Mouse (Mus musculus) brain, embryonic 14.5 days (tissue): ENCODE results near the gene Fscn3. TPM values are rescaled to one million over a fixed set of nuclear protein-coding genes. Genes with fewer than 3 reads are reported as not detected.

Experiments
- DNase-seq: peaks from one replicate; pipeline ENCODE4 v3.0.0-alpha.2; 2011; ENCODE audit warnings: low read depth
- CTCF ChIP-seq: fragments of 200-500 bp; IDR thresholded peaks from 2 replicates; pipeline ENCODE4 v1.5.1; 2012; ENCODE audit warnings: inconsistent platforms, mild to moderate bottlenecking, moderate library complexity, borderline replicate concordance; ENCODE audit not compliant: insufficient read depth, insufficient read length; ENCODE audit errors: extremely low read depth
- POLR2A ChIP-seq: fragments of 200-500 bp; IDR thresholded peaks from 2 replicates; pipeline ENCODE4 v1.6.1; 2012; ENCODE audit warnings: mild to moderate bottlenecking, inconsistent platforms, borderline replicate concordance; ENCODE audit not compliant: poor library complexity, insufficient read depth, insufficient read length, severe bottlenecking; ENCODE audit errors: extremely low read depth
- polyA plus RNA-seq: library from polyadenylated mRNA; depleted of rRNA; stranded (reverse); fragments of >200 nt; gene quantifications from 2 replicates; pipeline ENCODE4 v1.2.3, GENCODE M21; 2012

The Fscn3 gene
- polyA plus RNA-seq, 1 experiment: 0.05 TPM

DNA sequence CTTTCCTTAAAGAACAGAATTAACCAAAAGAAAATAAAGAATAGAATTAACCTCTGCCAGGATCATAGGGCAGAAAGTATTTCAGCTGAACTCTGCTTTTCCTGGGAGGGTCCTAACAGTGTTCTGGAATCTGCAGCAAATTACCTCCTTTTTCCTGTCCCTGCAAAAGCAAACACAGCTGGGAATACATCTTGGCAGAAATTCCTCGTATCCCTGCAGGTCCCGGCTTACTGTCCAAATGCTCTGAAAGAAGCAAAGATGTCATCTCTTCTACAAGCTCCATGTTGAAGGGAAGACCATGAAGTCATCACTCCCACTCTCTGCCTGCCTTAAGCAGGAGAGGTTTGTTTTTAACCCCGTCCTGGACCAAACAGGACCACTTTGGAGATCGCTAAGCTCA lies 10.6 kb upstream of the Fscn3 start:
- TF ChIP-seq CTCF (no peak), POLR2A (no peak)
- no peak for DNase-seq

GRCm38 (mm10) chr6:28418449-28418848 lies 9.1 kb upstream of the Fscn3 start:
- DNase-seq: peak; percentile 40
- TF ChIP-seq POLR2A (no peak), CTCF (no peak)

GRCm38 (mm10) chr6:28419673-28420072 lies 7.9 kb upstream of the Fscn3 start:
- no peak for DNase-seq

GRCm38 (mm10) chr6:28420361-28420760 lies 7.2 kb upstream of the Fscn3 start:
- no peak for TF ChIP-seq POLR2A
- no peak for TF ChIP-seq CTCF
- no peak for DNase-seq

More at GRCm38 (mm10) chr6:28419673-28420072, 7.9 kb upstream of the Fscn3 start:
- TF ChIP-seq CTCF (no peak), POLR2A (no peak)

DNA sequence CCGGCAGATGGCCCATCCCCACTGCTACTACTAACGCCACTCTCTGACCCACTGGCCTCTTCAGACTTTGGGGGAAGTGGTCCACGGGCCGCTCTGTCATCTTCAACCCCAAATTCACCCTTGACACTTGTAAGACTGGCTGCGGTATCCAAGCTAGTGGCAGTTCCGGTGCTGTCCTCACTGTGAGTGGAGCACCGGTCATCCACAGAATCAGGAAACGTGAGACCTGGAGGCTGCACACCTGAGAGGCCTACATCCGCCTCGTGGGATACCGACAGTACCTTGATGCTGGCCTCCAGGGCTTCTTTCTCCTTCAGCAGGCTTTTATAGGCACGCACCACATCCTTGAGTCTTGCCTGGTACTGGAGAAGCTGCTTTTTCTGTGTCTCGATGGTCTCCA lies 6.7 kb upstream of the Fscn3 start:
- DNase-seq: no peak
- no peak for TF ChIP-seq POLR2A
- TF ChIP-seq CTCF: no peak

- TF ChIP-seq CTCF: peak; percentile 58; the same call in 1 of the 2 replicates
- peak; percentile 19; the same call in 1 of the 2 replicates for TF ChIP-seq POLR2A
Observed at GRCm38 (mm10) chr6:28421469-28422000, 6.1 kb upstream of the Fscn3 start.

GRCm38 (mm10) chr6:28422651-28423290 lies 4.8 kb upstream of the Fscn3 start:
- DNase-seq: no peak
- TF ChIP-seq POLR2A (no peak), CTCF (no peak)

More at GRCm38 (mm10) chr6:28421469-28422000, 6.1 kb upstream of the Fscn3 start:
- DNase-seq: peak; percentile 96

DNA sequence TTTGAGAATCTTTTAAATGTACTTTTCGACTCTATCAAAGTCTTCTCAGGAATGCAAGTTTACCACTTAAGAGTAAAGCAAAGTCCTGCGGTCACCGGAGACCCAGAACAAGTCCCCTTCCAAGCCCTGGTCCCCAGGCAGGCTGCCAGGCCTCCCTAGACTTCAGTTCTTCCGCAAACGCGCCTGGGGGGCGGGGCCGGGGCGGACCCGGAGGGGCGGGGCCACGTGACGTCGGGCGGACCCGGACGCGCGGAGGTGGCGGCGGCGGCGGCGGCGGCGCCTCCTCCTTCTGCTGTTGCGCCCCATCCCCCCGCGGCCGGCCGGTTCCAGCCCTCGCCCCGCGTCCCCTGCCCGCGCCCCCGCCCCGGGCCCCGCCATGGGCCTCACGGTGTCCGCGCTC lies 4.3 kb upstream of the Fscn3 start, which contains the start of gene Arf5:
Gene Arf5, plus strand, starts transcription at position 248 of the 400 bp plus-strand sequence.
- TF ChIP-seq CTCF (no peak), POLR2A (0 out of 2 replicates have a peak, but pooled peaks have one; percentile 38)
- DNase-seq: peak; percentile 95

GRCm38 (mm10) chr6:28423767-28424695 lies 3.6 kb upstream of the Fscn3 start:
- TF ChIP-seq CTCF (no peak), POLR2A (no peak)
- peak; percentile 59 for DNase-seq

GRCm38 (mm10) chr6:28425019-28425418 lies 2.6 kb upstream of the Fscn3 start:
- DNase-seq: no peak
- TF ChIP-seq CTCF: no peak
- no peak for TF ChIP-seq POLR2A

DNA sequence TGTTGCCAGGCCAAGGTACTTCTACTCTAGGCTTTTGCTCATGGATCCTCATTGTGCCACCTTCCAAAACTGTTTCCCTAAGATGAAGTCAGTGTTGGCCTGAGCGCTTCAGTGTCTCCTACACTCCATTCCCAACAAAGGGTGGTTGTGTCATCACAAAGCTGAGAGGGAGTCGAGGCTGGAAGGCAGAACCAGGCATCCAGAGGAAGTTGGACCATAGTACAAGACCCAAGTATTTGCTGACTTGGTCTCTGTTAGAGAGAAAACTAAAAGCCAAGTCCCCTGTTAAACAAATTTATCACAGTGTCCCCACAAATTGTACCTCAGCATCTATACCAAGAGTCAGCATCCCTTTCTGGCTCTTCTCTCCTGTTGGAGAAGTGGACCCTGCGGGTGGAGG lies 701 bp downstream of the Fscn3 start, which contains the start of gene Gcc1:
Gene Gcc1, minus strand, starts transcription at position 101 of the 400 bp plus-strand sequence.
- no peak for DNase-seq
- TF ChIP-seq POLR2A: no peak
- TF ChIP-seq CTCF: no peak

GRCm38 (mm10) chr6:28429870-28430269 lies 2.3 kb downstream of the Fscn3 start:
- TF ChIP-seq CTCF (no peak), POLR2A (no peak)
- no peak for DNase-seq
